Mouse (Mus musculus) neural tube, embryonic 11.5 days (tissue): ENCODE data around the gene Fbxo9. TPM values are rescaled to one million over a fixed set of nuclear protein-coding genes. Genes with fewer than 3 reads are reported as not detected.

Source experiments
- ATAC-seq: fragments of 200-750 bp; cut with Nextera tagmentation; 2 replicates; pipeline ENCODE4 v1.8.0; 2017; ENCODE audit warnings: moderate number of reproducible peaks, mild to moderate bottlenecking, moderate TSS enrichment, moderate library complexity; ENCODE audit not compliant: insufficient read depth, low FRiP score, low TSS enrichment
- DNase-seq: peaks from one replicate; pipeline ENCODE4 v3.0.0-alpha.2; 2015; ENCODE audit warnings: low spot score
- H3K27ac ChIP-seq: fragments of 300-500 bp; sonication (generic); 2 replicates; pipeline ENCODE4 v1.5.1; 2014; ENCODE audit warnings: low read depth, mild to moderate bottlenecking, low read length
- H3K27me3 ChIP-seq: fragments of 300-500 bp; sonication (generic); 2 replicates; pipeline ENCODE4 v1.6.1; 2014; ENCODE audit warnings: mild to moderate bottlenecking, low read length, mixed read lengths; ENCODE audit not compliant: control insufficient read depth, insufficient read depth
- H3K36me3 ChIP-seq: fragments of 300-500 bp; sonication (generic); 2 replicates; pipeline ENCODE4 v1.6.1; 2014; ENCODE audit warnings: mild to moderate bottlenecking, low read length, moderate library complexity, mixed read lengths; ENCODE audit not compliant: control insufficient read depth, insufficient read depth
- H3K4me1 ChIP-seq: fragments of 300-500 bp; sonication (generic); 2 replicates; pipeline ENCODE4 v1.6.1; 2014; ENCODE audit warnings: low read length, mixed read lengths; ENCODE audit not compliant: control insufficient read depth, insufficient read depth
- H3K4me2 ChIP-seq: fragments of 300-500 bp; sonication (generic); 2 replicates; pipeline ENCODE4 v1.6.1; 2014; ENCODE audit warnings: low read depth, mild to moderate bottlenecking, moderate library complexity
- H3K4me3 ChIP-seq: fragments of 300-500 bp; sonication (generic); 2 replicates; pipeline ENCODE4 v1.5.1; 2014; ENCODE audit warnings: low read depth, low read length
- H3K9ac ChIP-seq: fragments of 300-500 bp; sonication (generic); 2 replicates; pipeline ENCODE4 v1.6.1; 2014; ENCODE audit warnings: mild to moderate bottlenecking, low read length
- H3K9me3 ChIP-seq: fragments of 300-500 bp; sonication (generic); 2 replicates; pipeline ENCODE4 v1.6.1; 2016; ENCODE audit warnings: low read length; ENCODE audit not compliant: control insufficient read depth
- WGBS: fragments of 180-500 bp; shearing (Covaris S2); extraction: QIAGEN DNeasy Blood & Tissue Kit; methylation state at CpG from one replicate; pipeline ENCODE4 v1.1.7; 2014; 5-methylcytosine and 5-hydroxymethylcytosine counted together
- polyA plus RNA-seq: library from polyadenylated mRNA; unstranded; fragments of >200 nt; fragmentation: Nextera tagmentation; extraction: Ambion mirVana; gene quantifications from 2 replicates; pipeline ENCODE4 v1.2.1, GENCODE M21; 2014

Fbxo9 gene
- polyA plus RNA-seq, 1 experiment from 2014 or later: 38.9 TPM

- DNase-seq (no peak), ATAC-seq (no peak)
- H3K4me1 ChIP-seq: peaks cover 12% of the 10 kb centered on the region
- no peaks in the 10 kb centered on the region for H3K27me3 ChIP-seq
- no peaks in the 10 kb centered on the region for H3K36me3 ChIP-seq
- H3K4me2 ChIP-seq: no peak overlapping the region
- H3K27ac ChIP-seq: no peak overlapping the region
- WGBS: 84% methylated on average over 9 of the region's 9 CpGs
- no peak overlapping the region for H3K4me3 ChIP-seq
- no peak overlapping the region for H3K9ac ChIP-seq
- H3K9me3 ChIP-seq: no peaks in the 10 kb centered on the region
These were observed 6.9 kb upstream of the Fbxo9 start for GRCm38 (mm10) chr9:78115746-78116145.

DNA sequence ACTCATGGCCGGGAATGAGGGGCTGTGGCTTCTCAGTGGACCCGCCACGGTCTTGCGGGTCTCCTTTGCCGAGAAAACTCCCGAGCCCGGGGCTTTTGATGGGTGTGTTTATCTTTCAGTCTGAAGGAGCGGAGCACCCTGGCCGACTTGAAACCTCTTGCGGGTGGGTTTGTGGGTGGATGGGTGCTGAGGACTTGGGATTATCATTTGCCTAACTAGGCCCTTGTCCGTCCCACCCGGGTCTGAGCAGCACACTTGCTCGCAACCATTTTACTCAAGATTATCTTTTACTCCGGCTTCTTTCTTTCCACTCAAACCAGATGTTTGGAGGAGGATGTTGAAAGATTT is 4.6 kb upstream of the Fbxo9 start:
- DNase-seq: no peak

DNA sequence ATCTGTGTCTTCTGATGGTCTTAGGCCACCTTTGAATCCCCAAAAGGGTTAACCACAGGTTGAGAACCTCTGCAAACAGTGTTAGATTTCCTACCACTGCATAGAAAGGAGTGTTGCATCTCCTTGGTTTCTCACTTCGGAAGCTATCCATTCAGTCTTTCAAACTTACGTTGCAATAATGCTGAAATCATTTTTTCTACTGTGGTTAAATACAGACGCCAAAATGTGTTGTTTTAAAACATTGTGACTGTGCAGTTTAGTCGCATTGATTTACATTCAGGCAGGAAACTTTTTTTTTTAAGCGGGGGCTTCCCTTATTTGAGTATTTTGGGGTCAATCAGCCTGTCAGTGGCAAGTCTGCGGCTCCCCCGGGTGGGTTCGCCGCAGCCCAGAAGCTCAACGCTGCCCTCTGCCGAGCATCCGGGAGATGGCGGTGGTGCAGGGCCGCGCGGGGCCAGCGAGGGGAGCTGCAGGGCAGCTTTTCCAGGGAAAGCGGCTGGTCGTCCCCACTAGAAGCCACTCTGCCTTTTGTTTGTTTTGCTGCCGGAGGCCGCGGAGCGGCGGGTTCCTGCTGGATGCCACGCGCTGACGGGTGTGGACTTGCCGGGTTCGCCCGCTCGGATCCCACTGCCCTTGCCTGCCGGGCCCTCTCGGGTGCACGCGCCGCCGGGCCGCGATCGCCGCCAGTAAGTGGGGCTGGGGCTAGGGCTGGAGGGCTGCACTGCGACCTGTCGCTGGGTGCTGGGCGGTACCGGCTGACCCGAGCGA is 4.1 kb upstream of the Fbxo9 start:
- peak overlapping the region; percentile 90 for H3K27ac ChIP-seq
- peak overlapping the region; percentile 98 for H3K9ac ChIP-seq
- H3K4me3 ChIP-seq: peak overlapping the region; percentile 86
- ATAC-seq (peak; percentile 76), DNase-seq (peak; percentile 94)
- H3K27me3 ChIP-seq: no peaks in the 10 kb centered on the region
- no peaks in the 10 kb centered on the region for H3K9me3 ChIP-seq
- H3K4me1 ChIP-seq: peaks cover 16% of the 10 kb centered on the region
- H3K36me3 ChIP-seq: no peaks in the 10 kb centered on the region
- WGBS: 2% methylated on average over 47 of the region's 47 CpGs
- peak overlapping the region; percentile 55 for H3K4me2 ChIP-seq

More for the DNA sequence above, 4.6 kb upstream of the Fbxo9 start:
- peak; percentile 7; the same call in 1 of the 2 replicates for ATAC-seq
- Histone ChIP-seq H3K9ac (peak overlapping the region; percentile 98), H3K9me3 (no peaks in the 10 kb centered on the region), H3K36me3 (no peaks in the 10 kb centered on the region), H3K4me3 (peak overlapping the region; percentile 86), H3K27me3 (no peaks in the 10 kb centered on the region), H3K27ac (peak overlapping the region; percentile 90), H3K4me2 (peak overlapping the region; percentile 55), H3K4me1 (peaks cover 16% of the 10 kb centered on the region)
- WGBS: 1% methylated on average over 14 of the region's 14 CpGs

DNA sequence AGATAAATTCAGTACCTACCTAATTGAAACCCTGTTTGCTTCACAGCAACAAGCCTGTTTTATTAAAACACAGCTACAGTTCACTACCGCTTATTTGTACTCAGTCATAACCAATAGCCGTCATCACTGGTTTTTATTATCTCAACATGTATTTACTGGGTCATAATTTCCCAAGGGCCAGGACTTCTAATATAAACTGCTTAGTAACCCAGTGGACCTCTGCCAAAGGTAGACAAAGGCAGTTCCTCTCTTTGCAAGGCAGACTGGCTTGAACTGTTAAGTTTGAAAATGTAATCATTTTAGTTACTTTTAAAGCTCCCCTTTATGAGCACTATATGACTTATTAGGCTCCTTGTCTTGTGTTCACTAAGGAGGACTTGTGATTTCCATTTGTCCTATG is 2.6 kb upstream of the Fbxo9 start:
- H3K9ac ChIP-seq: no peak overlapping the region
- WGBS: 91% methylated on average over 2 of the region's 2 CpGs

GRCm38 (mm10) chr9:78109656-78110055 is 791 bp upstream of the Fbxo9 start:
- no peaks in the 10 kb centered on the region for H3K36me3 ChIP-seq
- 47% methylated on average over 5 of the region's 5 CpGs for WGBS
- no peak overlapping the region for H3K27ac ChIP-seq
- H3K4me2 ChIP-seq: peak overlapping the region; percentile 91
- H3K4me3 ChIP-seq: peak overlapping the region; percentile 84; the same call in 1 of the 2 replicates
- H3K9me3 ChIP-seq: no peaks in the 10 kb centered on the region
- DNase-seq (no peak), ATAC-seq (no peak)
- H3K27me3 ChIP-seq: no peaks in the 10 kb centered on the region
- no peak overlapping the region for H3K9ac ChIP-seq
- H3K4me1 ChIP-seq: peaks cover 13% of the 10 kb centered on the region

More for the DNA sequence above, 2.6 kb upstream of the Fbxo9 start:
- peaks cover 19% of the 10 kb centered on the region for H3K4me1 ChIP-seq
- no peak overlapping the region for H3K27ac ChIP-seq
- H3K4me2 ChIP-seq: no peak overlapping the region
- no peaks in the 10 kb centered on the region for H3K27me3 ChIP-seq
- no peaks in the 10 kb centered on the region for H3K36me3 ChIP-seq
- DNase-seq: no peak
- H3K4me3 ChIP-seq: no peak overlapping the region
- no peaks in the 10 kb centered on the region for H3K9me3 ChIP-seq
- ATAC-seq: no peak

DNA sequence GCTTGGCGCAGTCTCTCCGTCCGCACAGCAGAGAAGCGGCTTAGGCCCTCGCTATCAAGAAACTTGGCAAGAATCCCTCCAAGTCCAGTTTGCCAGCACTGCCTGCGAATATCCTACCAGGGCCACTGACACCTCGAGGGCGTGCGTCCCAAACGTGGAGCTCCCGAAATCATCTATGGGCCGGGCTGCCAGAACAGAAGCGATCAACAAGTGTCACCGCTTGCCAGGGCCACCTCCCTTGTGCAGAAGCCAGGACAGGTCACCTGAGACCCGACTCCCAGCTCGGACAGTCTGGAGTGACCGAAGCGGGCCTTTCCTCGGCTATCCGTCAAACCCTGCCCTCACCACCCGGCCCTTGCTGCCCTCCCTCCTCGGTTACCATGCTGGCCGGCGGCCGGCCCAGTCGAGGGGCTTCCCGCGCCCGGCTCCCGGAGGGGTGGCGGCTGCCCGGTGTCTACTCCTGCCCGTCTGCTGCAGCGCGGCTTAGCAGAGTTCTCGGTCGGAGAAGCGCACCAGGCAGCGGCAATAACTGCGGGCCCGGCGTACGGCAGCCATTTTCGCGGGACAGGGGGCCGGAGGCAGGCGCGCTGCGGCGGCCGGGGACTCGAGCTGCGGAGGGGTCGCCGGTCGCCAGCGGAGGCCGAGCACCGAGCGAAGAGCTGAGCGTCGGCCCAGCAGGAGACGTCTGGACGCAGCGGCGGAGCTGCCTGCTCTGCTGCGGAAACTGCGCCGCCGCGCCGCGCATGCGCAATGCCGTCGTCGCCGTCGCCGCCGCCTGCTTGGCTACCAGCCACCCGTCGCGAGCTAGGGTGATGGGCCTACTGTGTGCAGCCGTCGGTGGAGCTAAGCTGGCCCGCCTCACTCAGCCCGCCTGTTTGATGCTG is 711 bp downstream of the Fbxo9 start:
- Histone ChIP-seq H3K4me3 (peak overlapping the region; percentile 84), H3K9ac (peak overlapping the region; percentile 86), H3K27me3 (no peaks in the 10 kb centered on the region), H3K4me2 (peak overlapping the region; percentile 91), H3K9me3 (no peaks in the 10 kb centered on the region), H3K4me1 (peaks cover 6% of the 10 kb centered on the region; the same call in 1 of the 2 replicates), H3K36me3 (no peaks in the 10 kb centered on the region), H3K27ac (peak overlapping the region; percentile 80)
- DNase-seq (peak; percentile 88), ATAC-seq (peak; percentile 79)
- under 1% methylated on average over 88 of the region's 88 CpGs for WGBS

DNA sequence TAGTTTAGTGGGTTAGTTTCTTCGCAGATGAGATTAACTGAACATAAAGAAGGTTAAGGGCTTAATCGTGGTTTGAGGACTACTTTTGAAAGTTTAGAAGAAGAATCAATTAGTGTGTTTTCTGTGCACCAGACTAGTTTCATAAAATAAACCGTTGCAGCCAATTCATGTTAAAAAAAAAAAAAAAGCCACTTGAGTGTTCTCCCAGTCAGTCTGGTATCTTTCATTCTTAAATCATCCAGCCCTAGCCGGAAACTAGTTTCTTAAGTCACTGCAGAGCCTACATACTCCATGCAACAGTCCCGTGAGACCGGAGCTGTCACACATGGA is 1.3 kb downstream of the Fbxo9 start:
- peaks cover 6% of the 10 kb centered on the region; the same call in 1 of the 2 replicates for H3K4me1 ChIP-seq
- 28% methylated on average over 6 of the region's 6 CpGs for WGBS
- H3K9me3 ChIP-seq: no peaks in the 10 kb centered on the region
- ATAC-seq (no peak), DNase-seq (no peak)
- H3K4me2 ChIP-seq: peak overlapping the region; percentile 91
- no peaks in the 10 kb centered on the region for H3K27me3 ChIP-seq
- H3K27ac ChIP-seq: no peak overlapping the region
- H3K36me3 ChIP-seq: no peaks in the 10 kb centered on the region
- H3K4me3 ChIP-seq: peak overlapping the region; percentile 84
- H3K9ac ChIP-seq: no peak overlapping the region

DNA sequence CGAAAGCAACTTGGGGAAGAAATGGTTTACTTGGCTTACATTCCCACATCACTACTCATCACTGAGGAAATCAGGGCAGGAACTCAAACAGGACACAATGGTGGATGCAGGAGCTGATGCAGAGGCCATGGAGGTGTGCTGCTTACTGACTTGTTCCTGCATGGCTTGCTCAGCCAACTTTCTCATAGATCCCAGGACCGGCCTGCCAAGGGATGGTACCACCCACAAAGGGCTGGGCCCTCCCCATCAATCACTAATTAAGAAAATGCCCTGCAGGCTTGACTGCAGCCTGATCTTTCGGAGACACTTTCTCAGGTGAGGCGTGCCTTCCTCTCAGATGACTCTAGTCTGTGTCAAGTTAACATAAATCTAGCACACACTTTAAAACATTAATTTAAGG is 2.0 kb downstream of the Fbxo9 start:
- WGBS: 74% methylated on average over 4 of the region's 4 CpGs
- H3K27ac ChIP-seq: no peak overlapping the region
- no peak for ATAC-seq
- DNase-seq: no peak
- no peaks in the 10 kb centered on the region for H3K27me3 ChIP-seq
- H3K4me1 ChIP-seq: peaks cover 6% of the 10 kb centered on the region; the same call in 1 of the 2 replicates
- H3K36me3 ChIP-seq: no peaks in the 10 kb centered on the region
- H3K4me2 ChIP-seq: no peak overlapping the region
- H3K9me3 ChIP-seq: no peaks in the 10 kb centered on the region
- no peak overlapping the region for H3K4me3 ChIP-seq
- no peak overlapping the region for H3K9ac ChIP-seq
